Mouse (Mus musculus): ENCODE data around the gene Hnf1a. TPM values are rescaled to one million over a fixed set of nuclear protein-coding genes. Genes with fewer than 3 reads are reported as not detected.
A peak's percentile ranks its signal among the peaks of the same experiment; 100 is the strongest.
"Not testable (repeated sequence)": the region's sequence is repeated elsewhere in the genome, so short reads cannot be mapped to it uniquely, and the experiment has no call there.

The Hnf1a gene
- polyA plus RNA-seq, 1 experiment = 0.18 TPM

DNA sequence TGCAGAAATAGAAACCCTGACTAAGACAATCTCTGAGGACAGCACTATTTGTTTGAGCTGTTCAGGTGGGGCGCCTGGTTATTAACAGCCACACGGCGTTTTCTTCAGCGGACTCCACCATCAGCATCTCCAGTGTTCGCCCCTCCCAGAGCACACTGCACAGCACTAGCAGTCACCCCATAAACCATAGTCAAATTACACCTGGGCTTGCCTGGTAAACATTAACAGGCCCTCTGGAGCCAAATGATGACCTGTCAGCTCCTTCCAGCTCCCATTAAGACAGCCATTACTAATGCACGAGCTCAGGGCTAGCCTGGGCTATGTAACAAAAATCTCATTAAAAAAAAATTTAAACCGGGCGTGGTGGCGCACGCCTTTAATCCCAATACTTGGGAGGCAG lies 25.8 kb downstream of the Hnf1a start:
- DNase-seq (ENCODE audit: low read depth) = no peak

DNA sequence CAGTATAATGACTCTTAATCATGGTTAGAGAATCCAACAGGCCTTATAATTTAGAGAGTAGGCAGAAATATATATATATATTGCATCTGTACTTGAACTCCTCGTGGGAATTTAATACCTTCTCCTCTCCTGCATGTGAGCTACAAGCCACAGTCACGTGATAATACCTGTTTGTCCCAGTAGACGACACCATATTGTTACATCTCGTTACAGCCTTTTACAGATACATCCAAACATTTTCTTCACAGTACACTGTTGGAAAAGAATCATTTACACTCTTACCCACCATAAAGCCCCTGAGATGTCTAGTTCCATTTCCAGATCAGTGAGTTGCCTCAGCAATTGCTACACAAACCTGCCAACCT lies 28.1 kb downstream of the Hnf1a start:
- DNase-seq (ENCODE audit: low read depth) = no peak

- DNase-seq (ENCODE audit: low read depth) = peak; percentile 22
Observed at GRCm38 (mm10) chr5:114942074-114942765, 28.7 kb downstream of the Hnf1a start, which contains the start of gene 2210016L21Rik. Gene 2210016L21Rik, plus strand, starts transcription at chr5:114942158.

DNA sequence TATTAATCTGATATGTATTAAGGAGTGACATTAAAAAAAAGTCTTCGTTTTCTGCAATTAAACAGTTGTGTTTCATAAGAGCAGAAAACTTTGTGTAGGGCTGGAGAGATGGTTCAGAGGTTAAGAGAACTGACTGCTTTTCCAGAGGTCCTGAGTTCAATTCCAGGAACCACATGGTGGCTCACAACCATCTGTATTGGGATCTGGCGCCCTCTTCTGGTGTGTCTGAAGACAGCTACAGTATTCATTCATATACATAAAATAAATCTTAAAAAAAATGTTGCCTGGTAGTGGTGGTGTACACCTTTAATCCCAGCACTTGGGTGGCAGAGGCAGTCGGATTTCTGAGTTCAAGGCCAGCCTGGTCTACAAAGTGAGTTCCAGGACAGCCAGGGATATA lies 29.8 kb downstream of the Hnf1a start:
- DNase-seq (ENCODE audit: low read depth) = not testable (repeated sequence)

DNA sequence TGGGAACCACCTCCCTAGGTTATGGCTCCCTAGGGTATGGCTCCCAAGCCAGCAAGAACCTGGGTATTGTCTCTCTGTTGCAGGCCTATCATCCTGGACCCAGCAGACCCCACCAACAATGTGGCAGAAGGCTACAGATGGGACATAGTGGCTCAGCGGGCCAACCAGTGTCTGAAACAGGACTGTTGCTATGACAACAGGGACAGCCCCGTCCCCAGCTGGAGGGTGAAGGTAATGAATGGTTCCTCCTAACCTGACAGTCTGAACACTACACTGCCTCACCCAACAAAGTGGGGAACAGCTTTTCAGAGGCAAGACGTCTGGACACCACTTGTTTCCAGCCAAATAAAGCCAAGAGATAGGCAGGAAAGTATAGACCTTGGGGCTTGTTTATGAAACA lies 35.1 kb downstream of the Hnf1a start:
- DNase-seq (ENCODE audit: low read depth) = no peak

DNA sequence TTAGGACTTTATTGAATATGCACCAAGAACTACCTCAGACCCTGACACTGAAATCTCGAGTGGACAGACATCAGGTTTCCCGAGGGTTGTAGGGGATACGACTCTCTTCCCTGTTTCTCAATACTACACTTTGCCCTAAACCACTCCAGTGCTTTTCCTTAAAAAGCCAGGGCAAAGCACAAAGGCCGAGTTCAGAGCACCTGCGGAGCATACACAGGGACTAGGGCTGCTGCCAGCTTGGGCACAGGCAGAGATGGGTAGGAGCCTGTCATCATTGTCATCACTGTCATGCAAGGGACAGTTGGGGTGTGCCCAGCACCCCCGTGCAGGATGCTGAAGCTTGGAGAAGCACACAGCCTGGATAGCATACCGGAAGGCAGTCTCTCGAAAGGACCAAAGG lies 37.7 kb downstream of the Hnf1a start:
- DNase-seq (ENCODE audit: low read depth) = no peak

DNA sequence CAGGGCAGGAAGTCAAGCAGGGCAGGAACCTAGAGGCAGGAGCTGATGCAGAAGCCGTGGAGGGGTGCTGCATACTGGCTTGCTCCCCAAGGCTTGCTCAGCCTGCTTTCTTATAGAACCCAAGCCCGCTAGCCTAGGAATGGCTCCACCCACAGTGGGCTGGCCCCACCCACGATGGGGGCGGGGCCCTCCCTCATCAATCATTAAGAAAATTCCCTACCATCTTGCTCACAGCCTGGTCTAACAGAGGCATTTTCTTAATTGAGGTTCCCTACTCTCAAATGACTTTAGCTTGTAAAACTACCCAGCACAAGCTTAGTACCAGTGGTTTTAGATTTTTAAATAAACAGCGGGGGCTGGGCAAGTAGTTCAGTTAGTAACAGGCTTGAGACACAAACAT lies 39.3 kb downstream of the Hnf1a start:
- no peak for DNase-seq (ENCODE audit: low read depth)

- no peak for DNase-seq (ENCODE audit: low read depth)
Observed at GRCm38 (mm10) chr5:114926753-114927152, 44.1 kb downstream of the Hnf1a start.

GRCm38 (mm10) chr5:114926153-114926684 lies 44.7 kb downstream of the Hnf1a start:
- DNase-seq (ENCODE audit: low read depth) = no peak

DNA sequence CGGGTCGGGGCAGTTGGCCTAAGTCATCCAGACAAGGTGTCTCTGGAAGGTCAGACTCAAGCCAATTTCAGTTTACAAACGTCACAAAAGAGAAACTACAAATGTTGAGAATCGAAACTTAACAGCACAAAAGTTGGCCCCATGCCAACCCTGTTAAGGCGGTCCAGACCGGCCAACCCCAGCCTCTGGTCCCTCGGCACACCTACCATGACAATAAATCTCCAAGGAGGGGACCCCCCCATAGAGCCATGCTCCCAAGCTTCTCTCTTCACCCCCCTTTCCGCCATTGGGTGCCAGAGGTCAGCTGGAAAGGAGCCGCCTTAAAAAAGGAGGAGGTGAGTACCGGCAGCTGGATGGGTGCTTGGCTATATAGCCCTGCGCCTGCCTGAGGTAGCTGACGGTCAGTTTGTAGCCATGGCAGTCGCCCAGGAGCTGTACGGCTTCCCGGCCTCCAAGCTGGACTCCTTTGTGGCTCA lies 47.9 kb downstream of the Hnf1a start, which contains the start of gene Oasl1:
Oasl1 (plus strand) TSS at position 243 of the 476 bp plus-strand sequence.
- DNase-seq (ENCODE audit: low read depth) = no peak

DNA sequence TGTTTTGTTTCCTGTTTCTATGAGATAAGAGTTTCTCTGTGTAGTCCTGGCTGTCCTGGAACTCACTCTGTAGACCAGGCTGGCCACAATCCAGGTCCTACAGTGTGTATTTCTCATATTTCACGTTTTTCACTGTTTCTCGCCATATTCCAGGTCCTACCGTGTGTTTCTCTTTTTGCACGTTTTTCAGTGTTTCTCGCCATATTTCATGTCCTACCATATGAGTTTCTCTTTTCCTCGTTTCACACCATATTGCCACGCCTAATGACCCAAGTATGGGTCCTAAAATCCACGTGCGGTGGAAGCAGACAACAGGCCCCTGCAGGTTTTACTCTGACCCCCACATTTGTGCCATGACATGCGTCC lies 48.5 kb downstream of the Hnf1a start:
- no peak for DNase-seq (ENCODE audit: low read depth)

- no peak for DNase-seq (ENCODE audit: low read depth)
Observed at GRCm38 (mm10) chr5:114921551-114922365, 49.1 kb downstream of the Hnf1a start.

- DNase-seq (ENCODE audit: low read depth) = not testable (repeated sequence)
Observed at GRCm38 (mm10) chr5:114917357-114917756, 53.5 kb downstream of the Hnf1a start.

DNA sequence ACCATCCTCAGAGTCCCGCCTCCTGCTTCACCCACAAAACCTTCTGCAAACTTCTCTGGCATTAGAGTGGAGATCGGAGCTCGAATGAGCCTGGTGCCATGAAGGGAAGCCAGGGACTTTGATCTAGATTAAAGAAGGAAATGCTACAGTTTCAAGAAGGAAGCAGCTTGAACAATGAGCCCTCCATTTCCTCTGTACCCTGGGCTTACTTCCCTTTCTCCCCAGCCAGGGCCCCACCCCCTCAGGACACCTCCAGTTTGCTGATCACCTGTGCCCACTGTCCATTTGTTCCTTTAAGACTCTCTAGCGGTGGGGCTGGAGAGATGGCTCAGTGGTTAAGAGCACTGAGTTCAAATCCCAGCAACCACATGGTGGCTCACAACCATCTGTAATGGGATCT lies 54.1 kb downstream of the Hnf1a start:
- DNase-seq (ENCODE audit: low read depth) = no peak

GRCm38 (mm10) chr5:114915854-114916253 lies 55.0 kb downstream of the Hnf1a start:
- no peak for DNase-seq (ENCODE audit: low read depth)

DNA sequence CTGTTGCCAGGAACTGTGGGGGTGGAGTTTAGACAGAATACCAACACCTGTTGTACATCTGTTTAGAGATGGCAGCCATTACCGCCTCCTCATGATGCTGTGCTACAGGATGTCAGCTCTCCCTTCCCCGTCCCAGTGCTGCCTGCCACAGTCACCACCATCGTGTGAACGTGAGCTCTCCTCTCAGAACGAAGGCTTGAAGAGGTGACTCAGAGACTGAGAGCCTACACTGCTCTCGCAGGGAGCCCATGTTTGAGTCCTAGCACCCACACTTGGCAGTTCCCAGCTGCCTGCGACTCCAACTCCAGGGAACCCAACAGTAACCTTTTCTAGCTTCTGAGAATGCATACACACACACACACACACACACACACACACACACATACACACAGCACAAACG lies 56.0 kb downstream of the Hnf1a start:
- no peak for DNase-seq (ENCODE audit: low read depth)

DNA sequence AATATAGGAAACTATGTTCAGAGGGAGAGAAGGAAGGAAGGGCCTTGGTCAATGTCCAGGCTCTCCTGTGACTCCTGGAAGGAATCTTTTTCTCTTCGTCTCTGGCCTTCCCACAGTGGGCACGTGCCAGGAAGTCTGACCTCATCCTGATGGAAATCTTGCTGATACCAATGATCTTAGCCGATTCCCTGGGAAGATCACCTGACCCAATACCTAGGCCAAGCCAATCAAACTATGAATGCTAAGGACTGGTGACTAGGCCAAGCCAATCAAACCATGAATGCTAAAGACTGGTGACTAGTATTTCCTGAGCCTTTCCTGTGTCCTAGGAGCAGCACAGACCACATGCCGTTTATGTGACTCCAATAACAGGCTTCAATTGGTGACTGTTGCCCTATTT lies 57.2 kb downstream of the Hnf1a start:
- DNase-seq (ENCODE audit: low read depth) = no peak

DNA sequence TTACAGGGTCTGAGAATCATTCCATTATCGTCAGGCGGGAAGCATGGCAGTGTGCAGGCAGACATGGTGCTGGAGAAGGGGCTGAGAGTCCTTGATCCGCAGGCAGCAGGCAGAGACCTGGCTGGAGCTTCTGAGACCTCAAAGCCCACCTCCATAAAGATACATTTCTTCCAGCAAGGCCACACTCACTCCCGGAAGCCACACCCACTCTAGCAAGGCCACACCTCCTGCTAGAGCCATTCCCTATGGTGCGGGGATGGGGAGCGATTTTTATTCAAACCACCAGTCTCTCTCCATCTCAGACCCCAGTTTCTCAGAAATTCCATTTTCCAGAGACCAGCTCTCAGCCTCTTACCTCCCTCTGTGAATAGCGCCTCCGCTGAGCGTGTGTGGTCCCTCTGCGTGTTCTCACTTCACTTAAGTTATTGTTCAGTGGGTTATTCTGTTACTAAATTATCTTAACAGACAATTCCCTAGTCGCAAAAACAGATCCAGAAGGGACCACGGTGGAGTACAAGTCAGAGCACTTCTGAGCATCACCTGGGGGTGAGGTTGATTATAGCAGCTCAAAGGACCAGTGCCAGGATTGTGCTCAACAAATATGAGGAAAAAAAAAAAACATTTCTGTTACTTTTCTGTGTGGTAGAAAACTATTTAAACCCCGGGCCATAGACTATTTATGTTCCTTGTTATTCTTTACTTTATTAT lies 62.1 kb downstream of the Hnf1a start:
- no peak for DNase-seq (ENCODE audit: low read depth)

GRCm38 (mm10) chr5:114902413-114902812 lies 68.5 kb downstream of the Hnf1a start:
- DNase-seq (ENCODE audit: low read depth) = no peak
